Mouse (Mus musculus): ENCODE measurements around the gene Hspa1b. TPM values are rescaled to one million over a fixed set of nuclear protein-coding genes. Genes with fewer than 3 reads are reported as not detected.

Gene Hspa1b
- polyA plus RNA-seq, 1 experiment from 2014 or later, result 2.6 TPM

GRCm38 (mm10) chr17:34911945-34912351 is 47.1 kb downstream of the Hspa1b start:
- 47% methylated on average over 5 of the region's 5 CpGs for WGBS
- peaks cover 64% of the 10 kb centered on the region for H3K36me3 ChIP-seq (ENCODE audit: insufficient read depth, low read length)
- no peak overlapping the region for H3K27ac ChIP-seq
- H3K9me3 ChIP-seq (replicated peaks; ENCODE audit: low read length), result no peaks in the 10 kb centered on the region
- no peak overlapping the region for H3K9ac ChIP-seq (ENCODE audit: low read depth, low read length)
- H3K4me1 ChIP-seq (replicated peaks; ENCODE audit: insufficient read depth, low read length), result no peaks in the 10 kb centered on the region
- no peak overlapping the region for H3K4me2 ChIP-seq (ENCODE audit: low read length)
- H3K27me3 ChIP-seq (ENCODE audit: insufficient read depth, low read length), result no peaks in the 10 kb centered on the region
- DNase-seq (ENCODE audit: low spot score) (peak; percentile 77), ATAC-seq (replicated peaks; ENCODE audit: low FRiP score, low read depth) (peak; percentile 37)
- peak; percentile 97 for TF ChIP-seq CTCF (IDR thresholded peaks at IDR 0.05; ENCODE audit: low read depth)
- no peak overlapping the region for H3K4me3 ChIP-seq (replicated peaks; ENCODE audit: low read depth, low read length)

GRCm38 (mm10) chr17:34910982-34911381 is 48.1 kb downstream of the Hspa1b start:
- Histone ChIP-seq H3K27me3 (ENCODE audit: insufficient read depth, low read length) (no peaks in the 10 kb centered on the region), H3K4me3 (replicated peaks; ENCODE audit: low read depth, low read length) (no peak overlapping the region), H3K9ac (ENCODE audit: low read depth, low read length) (no peak overlapping the region), H3K9me3 (replicated peaks; ENCODE audit: low read length) (no peaks in the 10 kb centered on the region), H3K4me1 (replicated peaks; ENCODE audit: insufficient read depth, low read length) (no peaks in the 10 kb centered on the region), H3K27ac (no peak overlapping the region), H3K4me2 (ENCODE audit: low read length) (no peak overlapping the region), H3K36me3 (ENCODE audit: insufficient read depth, low read length) (peaks cover 73% of the 10 kb centered on the region)
- 0 out of 2 replicates have a peak, but pooled peaks have one; percentile 9 for ATAC-seq (replicated peaks; ENCODE audit: low FRiP score, low read depth)
- WGBS, result 80% methylated on average over 10 of the region's 10 CpGs
- DNase-seq (ENCODE audit: low spot score), result no peak
- TF ChIP-seq CTCF (IDR thresholded peaks at IDR 0.05; ENCODE audit: low read depth), result no peak

Other genes starting within 250 kb of the Hspa1b start
- gene C4b, start 215.4 kb downstream of the Hspa1b start, polyA plus RNA-seq (2015; fragmentation: Nextera tagmentation; extraction: Ambion mirVana), result 0.22 and 0.41 TPM in 2 replicates
- 0.13 and 0.20 TPM in 2 replicates for gene Cyp21a1, start 154.7 kb downstream of the Hspa1b start, polyA plus RNA-seq (2015; fragmentation: Nextera tagmentation; extraction: Ambion mirVana)
- 30.3 and 30.8 TPM in 2 replicates for gene Stk19, start 122.3 kb downstream of the Hspa1b start, polyA plus RNA-seq (2015; fragmentation: Nextera tagmentation; extraction: Ambion mirVana)
- 48.2 and 49.7 TPM in 2 replicates for gene Dxo, start 122.2 kb downstream of the Hspa1b start, polyA plus RNA-seq (2015; fragmentation: Nextera tagmentation; extraction: Ambion mirVana)
- gene Skiv2l, start 109.0 kb downstream of the Hspa1b start, polyA plus RNA-seq (2015; fragmentation: Nextera tagmentation; extraction: Ambion mirVana), result 36.8 and 37.3 TPM in 2 replicates
- gene Nelfe, start 108.8 kb downstream of the Hspa1b start, polyA plus RNA-seq (2015; fragmentation: Nextera tagmentation; extraction: Ambion mirVana), result 73.5 and 79.5 TPM in 2 replicates
- gene Cfb, start 96.7 kb downstream of the Hspa1b start, polyA plus RNA-seq (2015; fragmentation: Nextera tagmentation; extraction: Ambion mirVana), result 21.1 and 25.6 TPM in 2 replicates
- gene Zbtb12, start 79.8 kb downstream of the Hspa1b start, polyA plus RNA-seq (2015; fragmentation: Nextera tagmentation; extraction: Ambion mirVana), result 2.3 and 3.4 TPM in 2 replicates
- gene Gm20547, start 77.2 kb downstream of the Hspa1b start, polyA plus RNA-seq (2015; fragmentation: Nextera tagmentation; extraction: Ambion mirVana), result not detected in 2 replicates
- 7.0 and 7.4 TPM in 2 replicates for gene C2, start 61.0 kb downstream of the Hspa1b start, polyA plus RNA-seq (2015; fragmentation: Nextera tagmentation; extraction: Ambion mirVana)
- gene Ehmt2, start 60.8 kb downstream of the Hspa1b start, polyA plus RNA-seq (2015; fragmentation: Nextera tagmentation; extraction: Ambion mirVana), result 44.1 and 49.1 TPM in 2 replicates
- gene Slc44a4, start 44.8 kb downstream of the Hspa1b start, polyA plus RNA-seq (2015; fragmentation: Nextera tagmentation; extraction: Ambion mirVana), result 24.2 and 27.3 TPM in 2 replicates
- gene Neu1, start 28.0 kb downstream of the Hspa1b start, polyA plus RNA-seq (2015; fragmentation: Nextera tagmentation; extraction: Ambion mirVana), result 92.0 and 101 TPM in 2 replicates
- gene Gm20481, start 10.7 kb upstream of the Hspa1b start, polyA plus RNA-seq (2015; fragmentation: Nextera tagmentation; extraction: Ambion mirVana), result not detected in 2 replicates
- gene Hspa1a, start 12.9 kb upstream of the Hspa1b start, polyA plus RNA-seq (2015; fragmentation: Nextera tagmentation; extraction: Ambion mirVana), result 22.4 and 23.5 TPM in 2 replicates
- 0.54 and 0.72 TPM in 2 replicates for gene Hspa1l, start 13.5 kb upstream of the Hspa1b start, polyA plus RNA-seq (2015; fragmentation: Nextera tagmentation; extraction: Ambion mirVana)
- gene Lsm2, start 22.6 kb upstream of the Hspa1b start, polyA plus RNA-seq (2015; fragmentation: Nextera tagmentation; extraction: Ambion mirVana), result 133 and 141 TPM in 2 replicates
- gene Vars, start 41.7 kb upstream of the Hspa1b start, polyA plus RNA-seq (2015; fragmentation: Nextera tagmentation; extraction: Ambion mirVana), result 61.3 and 63.3 TPM in 2 replicates
- gene Vwa7, start 57.3 kb upstream of the Hspa1b start, polyA plus RNA-seq (2015; fragmentation: Nextera tagmentation; extraction: Ambion mirVana), result 0.16 and 0.20 TPM in 2 replicates
- 2.3 and 3.7 TPM in 2 replicates for gene Sapcd1, start 68.8 kb upstream of the Hspa1b start, polyA plus RNA-seq (2015; fragmentation: Nextera tagmentation; extraction: Ambion mirVana)
- gene Msh5, start 87.5 kb upstream of the Hspa1b start, polyA plus RNA-seq (2015; fragmentation: Nextera tagmentation; extraction: Ambion mirVana), result 2.7 and 3.0 TPM in 2 replicates
- 266 and 282 TPM in 2 replicates for gene Clic1, start 90.7 kb upstream of the Hspa1b start, polyA plus RNA-seq (2015; fragmentation: Nextera tagmentation; extraction: Ambion mirVana)
- gene Ddah2, start 99.8 kb upstream of the Hspa1b start, polyA plus RNA-seq (2015; fragmentation: Nextera tagmentation; extraction: Ambion mirVana), result 227 and 244 TPM in 2 replicates
- gene Ly6g6c, start 106.2 kb upstream of the Hspa1b start, polyA plus RNA-seq (2015; fragmentation: Nextera tagmentation; extraction: Ambion mirVana), result not detected in 2 replicates
- gene Mpig6b, start 106.9 kb upstream of the Hspa1b start, polyA plus RNA-seq (2015; fragmentation: Nextera tagmentation; extraction: Ambion mirVana), result 0.36 and 0.45 TPM in 2 replicates
- 1.3 and 1.6 TPM in 2 replicates for gene Ly6g6e, start 117.7 kb upstream of the Hspa1b start, polyA plus RNA-seq (2015; fragmentation: Nextera tagmentation; extraction: Ambion mirVana)
- 7.6 and 7.8 TPM in 2 replicates for gene Ly6g6d, start 118.8 kb upstream of the Hspa1b start, polyA plus RNA-seq (2015; fragmentation: Nextera tagmentation; extraction: Ambion mirVana)
- gene Ly6g6f, start 126.4 kb upstream of the Hspa1b start, polyA plus RNA-seq (2015; fragmentation: Nextera tagmentation; extraction: Ambion mirVana), result not detected in 2 replicates
- gene Abhd16a, start 130.0 kb upstream of the Hspa1b start, polyA plus RNA-seq (2015; fragmentation: Nextera tagmentation; extraction: Ambion mirVana), result 109 and 113 TPM in 2 replicates
- not detected in 2 replicates for gene Ly6g5c, start 149.0 kb upstream of the Hspa1b start, polyA plus RNA-seq (2015; fragmentation: Nextera tagmentation; extraction: Ambion mirVana)
- 0.69 and 1.1 TPM in 2 replicates for gene Ly6g5b, start 156.2 kb upstream of the Hspa1b start, polyA plus RNA-seq (2015; fragmentation: Nextera tagmentation; extraction: Ambion mirVana)
- gene Gpank1, start 162.2 kb upstream of the Hspa1b start, polyA plus RNA-seq (2015; fragmentation: Nextera tagmentation; extraction: Ambion mirVana), result 14.6 and 15.2 TPM in 2 replicates
- 300 and 312 TPM in 2 replicates for gene Csnk2b, start 162.8 kb upstream of the Hspa1b start, polyA plus RNA-seq (2015; fragmentation: Nextera tagmentation; extraction: Ambion mirVana)
- gene D17H6S53E, start 167.1 kb upstream of the Hspa1b start, polyA plus RNA-seq (2015; fragmentation: Nextera tagmentation; extraction: Ambion mirVana), result 10.5 and 11.9 TPM in 2 replicates
- gene Apom, start 172.8 kb upstream of the Hspa1b start, polyA plus RNA-seq (2015; fragmentation: Nextera tagmentation; extraction: Ambion mirVana), result 59.6 and 64.2 TPM in 2 replicates
- gene Bag6, start 175.9 kb upstream of the Hspa1b start, polyA plus RNA-seq (2015; fragmentation: Nextera tagmentation; extraction: Ambion mirVana), result 46.0 and 50.2 TPM in 2 replicates
- 79.2 and 94.5 TPM in 2 replicates for gene Prrc2a, start 205.7 kb upstream of the Hspa1b start, polyA plus RNA-seq (2015; fragmentation: Nextera tagmentation; extraction: Ambion mirVana)
- 13.1 and 14.8 TPM in 2 replicates for gene Aif1, start 216.8 kb upstream of the Hspa1b start, polyA plus RNA-seq (2015; fragmentation: Nextera tagmentation; extraction: Ambion mirVana)
- 11.4 and 15.0 TPM in 2 replicates for gene Lst1, start 229.2 kb upstream of the Hspa1b start, polyA plus RNA-seq (2015; fragmentation: Nextera tagmentation; extraction: Ambion mirVana)
- 0.98 and 1.0 TPM in 2 replicates for gene Ltb, start 235.2 kb upstream of the Hspa1b start, polyA plus RNA-seq (2015; fragmentation: Nextera tagmentation; extraction: Ambion mirVana)
- gene Tnf, start 242.8 kb upstream of the Hspa1b start, polyA plus RNA-seq (2015; fragmentation: Nextera tagmentation; extraction: Ambion mirVana), result 0.19 and 0.25 TPM in 2 replicates
- 0.15 TPM in 1 of 2 replicates, not detected in the other for gene Lta, start 246.1 kb upstream of the Hspa1b start, polyA plus RNA-seq (2015; fragmentation: Nextera tagmentation; extraction: Ambion mirVana)